Mouse (Mus musculus) right cerebral cortex, postnatal 14 days (tissue): Measurements from ENCODE around the gene Cdkn1a.
"Not testable (repeated sequence)": the region's sequence is repeated elsewhere in the genome, so short reads cannot be mapped to it uniquely, and the experiment has no call there.

Source experiments
- DNase-seq: peaks from one replicate; pipeline ENCODE4 v3.0.0; 2022

Cdkn1a gene

DNA sequence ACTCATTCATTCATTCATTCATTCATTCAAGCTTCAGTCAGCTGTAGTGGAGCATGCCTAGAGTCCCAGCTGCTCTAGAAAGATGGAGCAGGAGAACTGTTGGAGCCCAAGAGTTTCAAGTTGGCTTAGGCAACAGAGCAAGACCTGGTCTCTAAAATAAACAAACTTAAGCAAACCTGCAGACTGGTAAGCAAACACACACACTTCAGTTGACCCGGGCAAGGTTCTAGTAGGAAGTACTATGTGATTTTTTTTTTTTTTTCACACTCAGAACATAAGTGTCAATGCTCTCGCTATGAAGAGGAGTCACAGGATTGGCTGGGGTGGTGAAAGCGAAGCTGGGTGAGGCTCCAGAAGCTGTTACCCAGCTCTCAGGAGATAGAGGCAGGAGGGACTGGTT, 31.2 kb upstream of the Cdkn1a start:
- DNase-seq: no peak

DNA sequence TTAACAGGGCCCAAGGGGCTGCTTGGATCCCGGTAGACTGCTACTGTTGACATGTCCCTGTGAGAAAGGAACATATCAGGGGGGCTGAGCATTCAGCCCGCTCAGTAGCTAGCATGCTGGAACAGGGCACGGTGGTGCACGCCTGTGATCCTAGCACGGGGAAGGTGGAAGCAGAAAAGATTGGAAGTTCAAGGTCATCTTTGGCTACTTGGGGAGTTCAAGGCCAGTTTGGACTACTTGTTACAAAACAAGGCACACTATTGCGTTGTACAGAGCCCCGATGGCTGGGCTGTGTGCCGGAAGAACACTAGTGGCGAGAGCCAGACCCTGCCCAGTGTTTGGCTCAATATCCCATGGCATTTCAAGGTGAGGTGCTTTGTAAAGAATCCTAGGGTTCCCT, 29.8 kb upstream of the Cdkn1a start:
- no peak for DNase-seq

DNA sequence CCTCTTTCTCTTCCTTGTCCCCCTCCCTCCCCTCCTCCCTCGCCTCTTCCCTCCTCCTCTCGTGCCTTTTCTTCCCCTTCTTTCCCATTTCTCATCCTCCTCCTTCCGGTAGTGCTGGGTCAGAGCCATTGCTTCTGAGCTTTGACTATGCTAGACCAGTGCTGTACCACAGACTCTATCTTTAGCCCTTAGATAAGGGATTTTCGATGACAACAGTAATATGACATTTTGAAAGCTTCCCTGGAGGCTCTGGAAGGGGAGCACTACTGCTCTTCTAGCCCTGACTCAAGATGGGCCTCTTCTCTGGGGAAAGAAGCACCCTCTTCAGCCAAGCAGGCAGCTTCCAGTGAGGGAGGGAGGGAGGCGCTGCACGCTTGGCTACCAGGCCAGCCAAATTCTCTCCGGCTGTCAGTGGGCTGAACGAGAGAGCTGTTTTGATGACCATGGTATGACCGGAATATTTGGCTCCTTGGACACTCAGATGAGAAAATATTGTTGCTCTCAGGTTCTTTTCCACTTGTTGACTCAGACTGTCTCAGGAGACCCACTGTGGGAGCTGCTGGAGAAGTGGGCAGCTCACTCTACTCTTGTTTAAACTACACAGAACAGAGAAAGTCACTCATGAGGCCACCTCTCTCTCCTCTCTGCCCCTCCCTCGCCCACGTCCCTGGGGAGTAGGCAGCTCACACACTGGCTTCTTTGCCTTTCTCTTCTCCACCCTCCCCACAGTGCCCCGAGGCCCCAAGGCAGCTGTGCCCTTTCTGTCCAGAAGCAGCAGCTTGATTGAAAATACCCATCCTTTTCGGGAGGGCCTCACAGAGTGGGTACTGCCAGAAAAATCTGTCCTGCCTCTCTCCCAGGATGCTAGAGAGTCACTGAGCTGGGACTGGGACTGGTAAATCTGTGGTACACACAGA, 28.4 kb upstream of the Cdkn1a start:
- no peak for DNase-seq

DNA sequence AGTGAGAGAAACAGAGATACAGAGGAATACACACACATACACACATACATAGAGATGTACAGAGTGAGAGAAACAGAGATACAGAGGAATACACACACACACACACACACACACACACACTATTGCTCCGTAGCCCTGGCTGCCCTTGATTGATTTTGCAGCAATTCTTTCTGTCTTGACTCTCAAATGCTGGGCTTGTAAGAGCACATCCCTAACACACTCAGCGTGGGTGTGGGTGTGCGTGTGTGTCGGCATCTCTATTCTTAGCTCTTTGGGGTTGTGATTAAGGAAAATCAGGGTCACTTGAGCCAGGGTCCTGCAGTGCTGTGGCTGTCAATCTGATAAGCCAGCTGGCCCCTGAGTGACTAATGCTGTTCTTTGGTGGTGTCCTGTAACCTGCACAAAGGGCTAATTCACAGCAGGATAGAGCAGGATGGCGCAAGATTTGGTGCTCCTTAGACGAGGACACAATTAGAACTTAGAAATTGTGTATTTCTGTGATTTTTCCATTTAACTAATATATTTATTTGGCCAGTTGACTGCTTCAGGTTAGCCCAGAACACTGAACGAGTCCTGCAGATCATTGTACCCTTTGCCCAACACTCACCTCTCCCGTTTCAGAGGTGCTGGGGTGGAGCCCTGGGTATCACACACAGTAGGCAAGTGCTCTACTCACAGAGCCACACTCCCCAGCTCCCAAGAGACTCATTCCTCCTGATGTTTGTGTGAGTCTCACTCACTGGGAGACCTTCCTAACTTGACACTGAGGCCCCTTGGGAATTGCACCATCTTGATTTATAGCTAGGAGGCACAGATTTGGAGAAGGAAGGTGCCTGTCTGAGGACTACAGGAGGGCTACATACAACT, 27.4 kb upstream of the Cdkn1a start:
- DNase-seq: peak; percentile 1

DNA sequence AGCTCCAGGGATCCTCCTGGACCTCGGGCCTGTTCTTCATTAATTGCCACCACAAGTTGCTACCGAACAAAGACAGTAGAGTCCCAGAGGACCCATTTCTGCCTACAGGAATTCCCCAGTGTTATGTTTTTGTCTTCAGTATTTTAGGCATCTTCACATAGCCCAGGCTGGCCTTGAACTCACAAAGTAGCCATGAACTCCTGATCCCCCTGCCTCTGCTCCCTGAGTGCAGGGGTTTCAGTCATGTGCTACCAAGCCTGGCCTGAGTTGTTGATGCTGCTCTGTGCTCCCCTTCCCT, 26.8 kb upstream of the Cdkn1a start:
- DNase-seq: no peak

DNA sequence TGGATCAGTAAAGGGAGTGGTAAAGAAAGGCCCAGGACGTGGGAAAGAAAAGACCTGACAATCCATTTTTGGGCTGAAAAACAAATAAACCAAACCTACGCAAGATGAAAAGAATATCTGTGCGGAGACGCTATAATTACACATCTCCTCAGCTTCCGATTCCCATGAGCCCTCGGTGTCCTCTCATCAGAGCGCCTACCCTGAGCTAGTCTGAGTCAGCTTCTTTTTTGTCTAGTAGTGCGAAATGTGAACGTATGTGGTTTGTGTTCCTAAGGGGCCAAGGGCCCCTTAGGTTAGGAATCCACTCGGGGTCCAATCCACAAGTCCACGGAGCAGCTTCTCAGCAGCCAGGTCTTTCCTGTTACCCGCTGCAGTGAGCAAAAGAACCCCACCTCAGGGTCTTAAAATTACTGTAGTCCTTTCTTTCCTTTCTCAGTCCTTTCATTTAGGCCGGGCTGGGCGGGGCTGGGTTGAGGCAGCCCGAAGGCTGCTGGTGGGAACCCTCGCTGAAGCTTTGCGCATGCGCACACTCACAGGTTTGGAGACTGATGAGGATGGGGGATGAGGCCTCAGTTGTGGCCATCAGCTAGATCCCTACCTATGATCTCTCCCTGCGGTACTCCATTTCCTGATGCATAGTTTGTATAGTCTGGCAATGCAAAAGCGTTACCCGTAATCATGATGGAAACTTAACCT, 25.4 kb upstream of the Cdkn1a start:
- no peak for DNase-seq

DNA sequence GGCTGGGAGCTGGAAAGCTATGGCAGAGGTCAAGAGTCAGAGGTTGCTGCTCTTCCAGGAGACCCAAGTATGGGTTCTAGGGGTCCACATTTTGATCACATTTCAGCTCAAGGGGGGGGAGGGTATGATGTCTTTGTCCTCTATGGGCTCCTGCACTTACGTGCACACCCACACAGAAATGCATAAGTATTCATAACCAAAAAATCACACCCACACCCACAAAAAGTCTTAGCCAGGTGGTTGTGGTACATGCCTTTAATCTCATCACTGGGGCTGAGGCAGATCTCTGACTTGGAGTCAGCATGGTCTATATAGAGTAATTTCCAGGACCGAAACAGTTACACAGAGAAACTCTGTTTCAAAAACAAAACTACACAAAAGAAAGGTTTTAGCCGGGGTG, 24.8 kb upstream of the Cdkn1a start:
- DNase-seq: no peak

DNA sequence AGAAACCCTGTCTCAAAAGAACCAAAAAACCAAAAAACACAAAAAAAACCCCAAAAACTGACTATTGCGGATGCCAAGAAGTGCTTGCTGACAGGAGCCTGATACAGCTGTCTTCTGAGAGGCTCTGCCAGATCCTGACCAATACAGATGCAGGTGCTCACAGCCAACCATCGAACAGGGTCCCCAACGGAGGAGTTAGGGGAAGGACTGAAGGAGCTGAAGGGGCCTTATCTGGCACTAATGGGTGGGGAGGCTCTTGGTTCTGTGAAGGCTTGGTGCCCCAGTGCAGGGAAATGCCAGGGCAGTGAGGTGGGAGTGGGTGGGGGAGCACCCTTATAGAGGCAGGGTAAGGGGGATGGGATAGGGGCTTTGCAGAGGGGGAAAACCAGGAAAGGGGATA, 23.4 kb upstream of the Cdkn1a start:
- DNase-seq: not testable (repeated sequence)

DNA sequence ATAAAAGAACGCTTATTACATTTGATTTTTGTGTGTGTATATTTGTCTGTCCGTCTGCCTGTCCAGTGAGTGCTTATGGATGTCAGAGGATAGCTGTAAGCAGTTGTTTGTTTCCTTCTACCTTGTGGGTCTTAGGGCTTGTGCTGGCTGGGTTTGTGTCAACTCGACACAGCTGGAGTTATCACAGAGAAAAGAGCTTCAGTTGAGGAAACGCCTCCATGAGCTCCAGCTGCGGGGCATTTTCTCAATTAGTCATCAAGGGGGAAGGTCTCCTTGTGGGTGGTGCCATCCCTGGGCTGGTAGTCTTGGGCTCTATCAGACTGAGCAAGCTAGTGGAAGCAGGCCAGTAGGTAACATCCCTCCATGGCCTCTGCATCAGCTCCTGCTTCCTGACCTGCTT, 22.9 kb upstream of the Cdkn1a start:
- DNase-seq: no peak

DNA sequence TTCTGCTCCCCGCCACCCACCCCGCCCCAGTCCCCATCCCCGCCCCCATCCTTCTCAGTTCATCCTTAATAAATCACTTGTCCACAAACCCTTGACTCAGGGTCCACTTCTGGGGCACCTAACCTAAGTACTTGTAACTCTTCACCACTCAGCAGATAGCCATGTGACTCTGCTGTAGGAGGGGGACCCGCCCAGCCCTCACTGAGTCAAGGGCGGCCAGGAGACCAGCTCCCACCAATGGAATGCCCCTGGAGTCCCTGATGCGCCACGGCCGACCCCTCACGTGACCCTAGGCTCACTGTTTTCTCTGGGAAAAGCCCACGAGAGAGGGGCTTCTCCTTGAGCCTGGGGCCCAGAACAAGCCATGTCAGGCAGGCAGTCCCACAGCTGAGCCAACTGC, 21.7 kb upstream of the Cdkn1a start:
- DNase-seq: no peak

DNA sequence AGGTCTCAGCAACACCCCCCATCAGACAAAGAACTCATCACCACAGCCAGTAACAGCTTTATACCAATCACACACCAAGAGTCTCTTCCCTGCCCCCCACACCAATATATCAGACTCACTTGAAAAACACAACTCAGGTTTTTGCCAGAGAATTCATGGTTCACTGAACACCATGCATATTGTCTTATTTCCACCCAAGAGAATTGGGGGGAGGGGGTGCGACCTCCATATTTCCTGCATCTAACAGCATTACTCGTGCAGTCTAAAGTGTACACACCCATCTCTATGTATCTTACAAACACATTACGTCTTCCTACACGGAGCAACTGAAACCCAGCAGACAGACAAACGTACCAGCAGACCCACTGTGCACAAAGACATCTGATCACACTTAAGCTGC, 19.0 kb upstream of the Cdkn1a start:
- DNase-seq: no peak

DNA sequence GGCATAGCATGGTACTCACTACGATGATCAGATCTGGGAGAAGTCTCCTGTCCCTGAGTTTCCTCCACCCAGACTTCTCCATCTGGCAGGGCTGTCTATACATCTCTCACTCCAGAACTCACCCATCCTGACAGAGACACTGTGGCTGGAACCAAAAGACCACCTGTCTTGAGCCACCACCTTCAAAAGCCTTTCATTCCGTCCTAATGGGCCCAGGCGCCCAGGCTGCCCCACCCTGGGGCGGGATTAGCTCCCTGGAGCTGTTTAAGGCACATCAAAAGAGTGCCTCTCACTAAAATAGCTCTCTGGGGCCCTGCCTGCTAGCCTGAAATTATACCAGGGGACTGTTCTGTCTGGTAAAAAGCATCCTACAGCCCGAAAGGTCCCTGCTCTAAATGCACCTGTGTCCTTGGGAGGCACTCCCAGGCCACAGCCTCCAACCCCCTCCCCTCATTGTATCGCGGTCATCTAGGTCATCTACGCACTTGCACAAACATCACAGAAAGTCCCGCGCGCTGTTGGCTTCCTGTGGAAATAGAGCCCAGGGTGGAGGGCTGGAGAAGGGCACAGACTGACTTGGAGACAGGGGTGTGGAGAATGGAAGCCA, 18.0 kb upstream of the Cdkn1a start:
- no peak for DNase-seq

DNA sequence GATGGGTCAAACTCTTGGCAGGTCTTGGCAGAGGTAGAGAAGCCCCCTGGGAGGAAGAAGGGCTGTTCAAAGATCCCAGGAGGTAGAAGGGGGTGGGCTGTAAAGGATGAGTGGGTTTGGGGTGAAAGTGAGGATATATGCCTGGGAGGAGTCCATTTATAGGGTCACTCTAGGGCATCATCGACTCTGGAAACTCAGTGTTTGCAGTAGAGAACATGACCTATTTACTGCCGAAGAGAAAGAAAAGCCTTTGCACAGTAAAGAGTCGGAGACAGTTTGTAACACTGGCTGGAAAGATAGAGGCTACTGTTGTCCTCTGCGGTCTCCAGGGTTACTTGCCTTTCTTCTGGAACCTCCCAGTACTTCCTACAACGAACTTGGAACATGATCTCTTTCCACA, 17.5 kb upstream of the Cdkn1a start:
- DNase-seq: no peak

DNA sequence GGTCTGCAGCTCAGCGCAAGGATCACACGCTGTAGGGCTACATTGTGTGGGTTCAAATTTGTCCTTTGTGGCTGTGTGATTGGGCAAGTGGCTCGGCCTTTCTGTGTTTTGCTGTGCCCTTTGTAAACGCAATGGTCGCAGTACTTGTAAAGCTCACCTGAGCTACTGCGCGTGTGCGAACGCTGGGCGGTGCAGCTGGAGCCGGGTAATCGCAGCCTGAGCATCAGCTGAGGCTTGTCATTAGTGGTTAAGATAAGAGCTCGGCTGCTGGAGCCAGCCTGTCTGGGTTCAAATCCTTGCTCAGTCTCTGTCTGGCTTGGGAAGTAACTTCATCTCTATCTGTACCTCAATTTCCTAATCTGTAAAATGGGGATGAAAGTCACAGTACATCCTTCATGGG, 16.7 kb upstream of the Cdkn1a start:
- DNase-seq: no peak

DNA sequence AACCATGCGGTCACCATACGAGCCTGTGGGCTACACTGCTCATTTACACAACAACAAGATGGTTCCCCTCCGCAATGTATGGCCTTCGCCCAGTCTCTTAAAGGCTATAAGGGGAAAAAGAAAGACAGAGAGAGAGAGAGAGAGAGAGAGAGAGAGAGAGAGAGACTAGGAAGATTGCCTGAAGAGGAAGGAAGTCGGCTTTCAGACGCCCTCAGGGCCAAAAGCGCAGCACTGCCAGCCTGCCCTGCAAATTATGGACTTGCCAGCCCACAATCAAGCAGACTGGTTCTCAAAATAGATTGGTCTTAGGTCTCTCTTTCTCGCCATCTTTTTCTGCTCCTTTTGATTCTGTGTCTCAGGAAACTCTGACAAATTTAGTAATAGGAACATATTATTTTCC, 14.5 kb upstream of the Cdkn1a start:
- no peak for DNase-seq

DNA sequence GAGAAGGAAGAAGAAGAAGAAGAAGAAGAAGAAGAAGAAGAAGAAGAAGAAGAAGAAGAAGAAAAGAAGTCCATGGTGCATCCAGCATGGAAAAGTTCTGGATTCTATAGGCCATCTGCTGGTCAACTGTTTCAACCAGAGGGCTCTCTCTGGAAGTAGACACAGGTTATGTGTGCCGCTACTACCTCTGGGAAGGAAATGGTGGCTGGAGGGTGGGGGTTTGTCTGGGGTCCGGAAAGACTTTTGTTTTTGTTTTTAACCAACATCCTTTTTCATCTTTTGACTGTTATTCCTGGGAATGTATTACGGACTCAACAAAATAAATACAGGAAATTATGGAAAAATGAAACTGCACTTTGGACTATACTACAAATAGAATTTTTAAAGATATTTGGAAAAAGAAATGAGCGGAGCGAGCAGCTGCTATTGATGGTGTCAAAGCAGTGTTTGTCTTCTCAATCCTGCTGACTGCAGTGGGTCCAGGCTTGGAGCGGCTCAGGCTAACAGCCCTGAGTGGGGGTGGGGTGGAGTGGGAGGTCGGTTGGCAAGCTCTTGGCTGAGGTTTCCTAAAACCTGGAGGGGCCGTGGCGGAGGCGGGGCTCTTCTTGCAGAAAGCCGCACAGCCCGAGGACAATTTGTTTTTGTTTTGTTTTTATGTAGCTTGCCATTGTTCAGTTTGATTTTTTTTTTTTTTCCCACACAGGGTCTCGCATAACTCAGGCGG, 12.8 kb upstream of the Cdkn1a start:
- DNase-seq: peak; percentile 57

DNA sequence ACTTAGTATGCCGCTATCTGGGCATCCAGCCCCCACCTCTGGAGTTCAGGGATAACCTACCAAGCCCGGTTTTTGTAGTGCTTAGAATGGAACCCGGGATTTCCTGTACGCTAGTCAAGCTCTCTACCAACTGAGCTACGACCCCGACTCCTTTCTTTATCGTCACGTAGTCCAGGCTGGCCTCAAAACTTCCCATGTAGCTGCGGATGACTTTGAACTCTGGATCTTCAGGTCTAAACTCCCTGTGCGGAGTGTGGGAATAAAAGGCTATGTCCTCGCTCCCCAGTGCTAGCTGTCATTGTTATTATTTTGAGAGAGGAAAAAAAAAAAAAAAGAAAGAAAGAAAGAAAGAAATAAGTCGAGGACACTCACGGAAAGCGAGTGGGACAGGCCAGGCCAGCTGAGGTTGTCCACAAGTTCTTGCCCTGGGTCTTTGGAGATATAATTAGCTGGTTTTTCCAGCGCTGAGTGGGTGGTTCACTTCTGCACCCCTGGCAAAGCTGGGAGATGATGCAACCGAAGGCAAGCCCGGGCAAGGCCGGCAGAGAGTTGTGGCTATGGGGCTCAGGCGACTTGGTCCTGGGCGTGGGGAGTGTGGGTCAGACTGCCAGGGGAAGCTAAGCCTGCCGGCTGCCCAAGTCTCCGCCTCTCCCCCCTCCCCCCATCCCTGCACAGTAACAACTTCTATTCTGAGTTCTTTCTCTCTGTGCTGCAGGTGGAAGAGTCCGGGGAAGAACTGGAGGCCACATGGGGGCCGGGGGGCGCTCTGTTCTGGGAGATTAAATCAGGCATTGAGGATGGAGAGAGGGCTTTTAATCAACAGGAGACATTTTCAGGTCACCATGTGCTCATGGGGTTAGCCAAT, 12.0 kb upstream of the Cdkn1a start:
- no peak for DNase-seq

DNA sequence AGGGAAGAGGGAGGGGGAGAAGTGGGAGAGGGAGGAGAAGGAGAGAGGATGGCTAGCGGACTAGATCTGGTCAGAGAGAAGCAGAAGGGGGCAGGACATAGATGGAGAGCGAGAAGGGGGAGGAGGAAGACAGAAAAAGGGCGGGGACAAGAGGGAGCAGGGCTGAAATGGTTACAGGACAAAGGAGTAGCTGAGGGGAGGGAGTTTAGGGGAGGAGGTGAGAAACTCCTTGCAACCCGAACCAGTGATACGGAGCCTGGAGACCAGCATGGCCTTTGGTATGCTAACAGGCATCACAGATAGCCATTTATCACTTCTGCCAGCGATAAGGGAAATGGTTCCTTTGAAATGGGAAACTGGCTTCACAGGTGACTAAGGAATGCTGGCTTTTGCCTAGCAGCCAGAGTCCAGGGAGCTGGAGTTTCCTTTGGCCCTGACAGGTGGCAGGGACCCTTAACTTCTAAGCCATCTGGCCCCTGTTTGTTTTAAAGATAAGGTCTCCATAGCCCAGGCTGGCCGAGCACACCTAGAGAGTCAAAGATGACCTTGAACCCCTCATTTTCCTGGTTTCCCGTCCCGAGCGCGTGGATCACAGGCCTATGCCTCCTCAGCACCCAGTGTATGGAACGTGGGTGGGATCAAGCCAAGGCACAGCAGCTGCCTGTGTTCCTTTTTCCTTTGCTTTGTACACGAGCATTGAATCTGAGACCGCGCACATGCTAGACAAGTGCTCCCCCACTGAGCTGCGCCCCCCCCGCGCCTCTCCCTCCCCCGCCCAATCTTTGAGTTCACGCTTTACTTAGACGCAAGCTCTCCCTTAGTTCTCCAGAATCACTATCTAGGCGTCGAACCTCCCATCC, 9.8 kb upstream of the Cdkn1a start:
- no peak for DNase-seq

DNA sequence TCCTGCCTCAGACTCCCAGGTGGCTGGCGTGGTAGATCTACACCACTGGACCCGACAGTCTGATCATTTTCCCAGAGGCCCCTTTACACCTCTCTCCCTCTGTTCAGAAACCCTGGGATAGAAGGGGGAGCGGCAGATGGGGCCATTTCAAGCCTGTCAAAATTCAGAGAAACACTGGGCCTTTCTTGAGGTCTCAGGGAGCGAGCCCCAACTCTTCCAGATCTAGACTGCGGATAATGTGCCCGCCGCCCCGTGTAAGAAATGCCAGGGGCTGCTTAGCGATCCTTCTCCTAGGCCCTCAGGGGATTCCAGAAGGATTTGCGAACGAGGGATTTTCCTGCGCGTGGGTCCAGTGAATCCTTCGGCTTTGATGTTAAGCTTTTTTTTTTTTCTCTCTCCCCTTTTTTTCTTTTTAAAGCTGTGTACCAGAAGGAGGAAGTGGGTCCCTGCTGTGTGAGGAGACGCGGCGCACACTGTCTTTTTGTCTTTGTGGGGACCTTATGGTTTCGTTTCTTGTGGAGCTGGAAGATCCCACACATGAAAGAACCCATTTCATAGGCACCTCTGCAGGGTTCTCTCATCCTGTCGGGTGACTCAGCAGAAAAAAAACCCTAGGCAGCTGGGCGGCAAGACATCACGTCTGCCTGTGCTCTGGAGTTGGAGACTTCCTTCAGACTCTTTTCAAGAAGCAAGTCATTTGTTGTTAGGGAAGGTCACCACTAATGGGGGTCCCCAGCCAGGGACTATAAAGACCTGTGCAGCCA, 9.0 kb upstream of the Cdkn1a start:
- DNase-seq: no peak

DNA sequence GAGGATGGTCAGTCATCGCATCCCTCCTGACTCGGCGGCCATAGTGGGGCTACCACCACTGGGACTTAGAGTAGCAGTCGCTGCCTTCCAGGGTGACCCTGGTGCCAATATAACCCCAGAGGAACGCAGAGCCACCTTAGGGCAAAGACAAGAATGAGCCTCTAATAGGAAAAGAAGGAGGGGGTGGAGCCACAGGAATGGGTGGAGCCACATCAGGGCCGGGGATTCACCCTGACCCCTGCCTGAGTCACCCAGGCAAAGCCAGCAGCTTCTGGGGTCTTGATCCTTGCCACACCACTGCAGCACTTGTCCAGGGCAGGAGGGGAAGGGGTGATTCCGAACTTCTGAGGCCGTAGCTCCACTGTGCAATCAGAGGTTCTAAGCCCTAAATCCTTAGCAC, 7.2 kb upstream of the Cdkn1a start:
- no peak for DNase-seq
